Mouse (Mus musculus): Measurements from ENCODE around the gene Klf16.

Klf16 gene

GRCm38 (mm10) chr10:80575925-80576324 lies 1.2 kb downstream of the Klf16 start:
- DNase-seq (ENCODE audit: low spot score in 2 of 2), result no peak

- DNase-seq (ENCODE audit: low spot score in 2 of 2), result no peak
Measured at GRCm38 (mm10) chr10:80574896-80575295, 2.2 kb downstream of the Klf16 start.

DNA sequence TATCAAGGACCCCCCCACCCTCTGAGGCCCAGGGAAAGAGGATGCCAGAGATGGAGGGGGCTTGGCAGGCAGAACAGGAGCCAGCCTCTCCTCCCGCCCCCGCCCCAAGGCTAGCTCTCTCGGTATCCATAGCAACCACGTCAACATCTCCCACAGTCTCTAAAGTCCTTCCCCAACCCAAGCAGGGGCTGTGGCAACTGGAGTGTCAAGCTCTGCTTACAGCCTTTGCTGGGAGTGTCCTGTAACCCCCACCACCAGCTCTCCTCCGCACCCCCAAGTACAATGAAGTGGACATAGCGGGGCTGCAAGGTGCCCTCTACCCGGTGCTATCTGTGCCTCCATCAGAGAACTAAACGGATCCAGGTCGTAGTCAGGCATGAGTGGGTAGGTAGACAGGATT lies 3.2 kb downstream of the Klf16 start:
- DNase-seq (ENCODE audit: low spot score in 2 of 2), result peak in 1 of 2 experiments; percentile 58

GRCm38 (mm10) chr10:80572477-80572876 lies 4.6 kb downstream of the Klf16 start:
- DNase-seq (ENCODE audit: low spot score in 2 of 2), result no peak

- DNase-seq (ENCODE audit: low spot score in 2 of 2), result no peak
Measured at GRCm38 (mm10) chr10:80570871-80571836, 6.0 kb downstream of the Klf16 start.

GRCm38 (mm10) chr10:80570419-80570818 lies 6.7 kb downstream of the Klf16 start:
- no peak for DNase-seq (ENCODE audit: low spot score in 2 of 2)

- no peak for DNase-seq (ENCODE audit: low spot score in 2 of 2)
Measured at GRCm38 (mm10) chr10:80569664-80570066, 7.5 kb downstream of the Klf16 start.

DNA sequence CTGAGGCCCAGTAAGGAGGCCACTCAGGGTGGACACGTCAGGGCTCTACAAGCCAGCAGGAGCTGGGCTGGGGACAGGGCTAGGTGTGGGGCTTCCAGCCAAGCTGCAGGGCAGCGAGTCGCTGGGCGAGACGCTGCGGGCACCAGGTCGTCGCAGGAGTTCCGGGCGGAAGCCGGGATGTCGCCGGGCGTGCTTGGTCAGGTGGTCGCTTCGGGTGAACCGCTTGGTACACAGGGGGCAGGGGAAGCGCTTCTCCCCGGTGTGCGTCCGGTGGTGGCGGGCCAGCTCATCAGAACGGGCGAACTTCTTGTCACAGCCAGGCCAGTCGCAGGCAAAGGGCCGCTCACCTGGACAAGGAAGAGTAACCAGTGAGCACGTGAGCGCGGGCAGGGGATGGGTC lies 8.2 kb downstream of the Klf16 start:
- no peak for DNase-seq (ENCODE audit: low spot score in 2 of 2)

DNA sequence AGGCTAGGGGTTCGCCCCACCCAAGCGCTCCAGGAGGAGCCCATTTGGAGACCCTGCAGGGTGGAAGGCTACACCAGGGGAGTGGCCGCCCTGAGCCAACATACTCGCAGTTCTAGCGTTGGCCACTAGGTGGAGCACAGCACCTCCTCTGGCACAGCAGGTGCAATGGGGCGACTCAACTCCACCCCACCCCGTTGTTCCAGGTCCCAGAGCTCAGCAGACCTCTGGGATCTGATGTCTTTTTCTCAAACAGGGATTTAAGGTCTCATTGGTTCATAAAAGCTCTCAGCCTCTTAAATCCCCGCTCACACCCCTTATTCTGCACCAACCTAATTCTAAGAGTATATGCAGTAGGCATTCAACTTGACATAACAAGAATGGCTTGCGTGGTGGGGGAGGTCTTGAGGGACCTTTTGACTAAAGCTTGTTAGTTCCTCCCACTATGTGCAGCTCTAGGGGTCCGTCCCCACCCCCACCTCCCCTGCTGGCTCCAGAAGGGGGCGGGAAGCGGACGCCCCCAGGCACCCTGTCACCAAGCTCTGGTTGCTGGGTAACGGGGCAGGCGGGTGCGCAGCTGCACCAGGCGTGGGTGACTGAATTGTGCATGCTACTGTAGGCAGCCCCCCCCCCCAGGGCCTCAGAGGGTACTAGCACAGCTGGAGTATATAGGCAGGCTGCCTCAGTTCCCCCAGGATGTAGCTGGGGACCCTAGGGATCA lies 10.6 kb downstream of the Klf16 start:
- DNase-seq (ENCODE audit: low spot score in 2 of 2), result peak; percentile 75 to 91

- peak; percentile 81 to 95 for DNase-seq (ENCODE audit: low spot score in 2 of 2)
Measured at GRCm38 (mm10) chr10:80561116-80561944, 15.8 kb downstream of the Klf16 start, which contains the start of gene Rexo1. TSS of gene Rexo1 (minus strand) at chr10:80561560.

- no peak for DNase-seq (ENCODE audit: low spot score in 2 of 2)
Measured at GRCm38 (mm10) chr10:80560621-80561020, 16.5 kb downstream of the Klf16 start.

- no peak for DNase-seq (ENCODE audit: low spot score in 2 of 2)
Measured at GRCm38 (mm10) chr10:80559431-80559830, 17.7 kb downstream of the Klf16 start.

DNA sequence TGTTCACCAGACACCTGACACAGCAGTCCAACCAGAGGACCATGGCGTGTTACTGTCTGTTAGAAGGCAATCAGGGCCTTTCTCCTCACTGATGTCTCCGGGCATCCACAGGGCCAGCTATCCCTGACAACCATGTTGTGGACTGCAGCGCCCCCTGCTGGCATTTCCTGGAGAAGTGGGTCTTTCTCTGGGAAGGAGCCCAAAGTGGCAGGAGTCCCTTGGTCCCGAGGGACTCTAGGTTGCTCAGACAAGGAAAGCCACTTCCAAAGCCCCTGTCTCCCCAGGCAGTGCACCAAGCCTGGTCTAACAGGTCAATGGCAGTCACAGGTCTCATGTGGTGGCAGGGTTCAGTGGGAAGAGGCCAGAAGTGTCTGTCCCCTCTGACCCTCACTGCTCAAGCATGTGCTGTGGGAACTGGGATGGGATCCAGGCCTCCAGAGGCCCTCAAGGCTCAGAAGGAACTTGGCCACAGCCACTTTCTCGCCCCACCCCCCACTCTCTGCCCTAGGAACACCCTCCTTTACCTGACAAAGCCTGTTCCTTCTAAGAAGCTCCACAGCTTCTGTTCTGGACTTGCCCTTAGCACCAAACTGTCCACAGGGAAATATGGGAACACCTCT lies 19.7 kb downstream of the Klf16 start:
- peak in 1 of 2 experiments; percentile 77 for DNase-seq (ENCODE audit: low spot score in 2 of 2)

DNA sequence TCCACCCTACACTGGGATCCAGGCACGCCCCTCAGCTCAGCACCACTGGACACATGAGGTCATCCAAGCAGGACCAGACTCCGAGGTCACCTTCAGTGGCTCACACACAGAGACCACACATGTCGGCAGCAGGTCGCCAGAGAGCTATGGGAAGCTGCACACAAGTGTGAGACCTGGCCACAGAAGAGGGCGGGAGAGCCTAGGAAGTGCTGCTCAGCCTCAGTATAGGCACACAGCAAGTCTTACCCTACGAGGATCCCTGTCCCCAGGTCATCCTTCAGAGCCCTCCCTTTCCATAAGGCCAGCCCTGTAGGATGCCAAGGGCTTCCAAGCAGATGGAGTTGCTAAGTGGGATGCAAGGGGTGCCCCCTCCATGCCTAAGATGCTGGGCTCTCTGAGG lies 23.1 kb downstream of the Klf16 start:
- DNase-seq (ENCODE audit: low spot score in 2 of 2), result no peak

GRCm38 (mm10) chr10:80553575-80553974 lies 23.5 kb downstream of the Klf16 start:
- DNase-seq (ENCODE audit: low spot score in 2 of 2), result no peak

DNA sequence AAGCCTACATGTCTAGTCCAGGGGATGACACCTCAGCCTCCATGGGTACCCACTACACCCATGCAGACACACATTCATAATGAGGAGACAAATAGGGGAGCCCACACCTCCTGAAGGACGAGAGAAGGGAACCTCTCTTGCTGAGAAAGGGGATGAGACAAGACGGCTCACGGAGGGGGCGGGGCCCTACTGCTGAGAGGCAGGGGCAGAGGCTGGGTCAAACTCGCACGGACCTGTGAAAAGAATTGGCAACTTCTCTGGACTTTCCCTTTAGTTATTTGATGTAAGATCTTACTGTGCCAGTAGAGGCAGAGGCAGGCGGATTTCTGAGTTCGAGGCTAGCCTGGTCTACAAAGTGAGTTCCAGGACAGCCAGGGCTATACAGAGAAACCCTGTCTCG lies 24.8 kb downstream of the Klf16 start:
- DNase-seq (ENCODE audit: low spot score in 2 of 2), result no peak

DNA sequence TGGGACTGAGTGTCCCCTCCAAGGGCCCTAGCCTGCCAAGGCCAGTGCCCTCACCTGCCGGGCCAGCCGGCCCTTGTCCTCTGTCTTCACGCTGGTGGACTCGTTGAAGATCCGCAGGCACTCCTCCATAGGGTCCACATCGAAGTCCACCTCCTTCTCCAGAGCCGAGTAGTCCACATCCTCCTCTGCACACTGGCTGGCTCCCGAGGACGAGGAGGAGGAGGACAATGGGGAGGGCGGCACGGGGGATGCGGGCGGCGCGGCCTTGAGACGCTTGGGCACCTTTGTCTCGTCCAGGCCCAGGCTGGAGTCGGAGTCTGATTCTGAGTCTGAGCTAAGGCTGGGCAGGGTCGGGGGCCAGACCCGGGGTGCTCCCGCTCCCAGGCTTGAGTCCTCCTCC lies 27.8 kb downstream of the Klf16 start:
- no peak for DNase-seq (ENCODE audit: low spot score in 2 of 2)

DNA sequence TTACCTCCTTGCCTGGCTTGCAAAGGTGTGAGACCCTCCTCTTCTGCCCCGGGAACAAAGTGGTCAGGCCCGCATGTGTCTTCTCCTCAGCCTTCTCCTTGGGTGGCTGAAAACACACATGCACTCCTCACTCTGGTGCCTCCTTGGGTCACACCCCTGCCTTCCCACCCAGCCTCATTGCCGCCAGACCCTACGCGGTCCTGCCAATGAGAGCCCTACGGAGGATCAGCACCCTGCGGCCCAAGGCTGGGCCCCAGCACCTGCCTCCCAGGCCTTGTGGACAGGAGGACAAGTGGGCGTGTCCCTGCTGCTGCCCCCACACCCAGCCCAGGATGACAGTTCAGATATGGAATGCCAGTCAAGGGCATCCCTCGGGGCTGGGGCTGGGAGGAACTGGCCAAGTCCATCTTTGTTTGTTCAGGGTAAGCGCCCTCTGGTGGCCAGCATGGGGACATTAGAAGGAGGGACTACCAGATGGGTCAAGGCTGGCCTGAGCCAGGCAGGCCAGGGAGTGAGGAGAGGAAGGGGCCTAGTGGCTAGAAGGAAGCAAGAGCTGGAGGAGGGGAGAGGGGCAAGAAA lies 28.6 kb downstream of the Klf16 start:
- DNase-seq (ENCODE audit: low spot score in 2 of 2), result no peak

DNA sequence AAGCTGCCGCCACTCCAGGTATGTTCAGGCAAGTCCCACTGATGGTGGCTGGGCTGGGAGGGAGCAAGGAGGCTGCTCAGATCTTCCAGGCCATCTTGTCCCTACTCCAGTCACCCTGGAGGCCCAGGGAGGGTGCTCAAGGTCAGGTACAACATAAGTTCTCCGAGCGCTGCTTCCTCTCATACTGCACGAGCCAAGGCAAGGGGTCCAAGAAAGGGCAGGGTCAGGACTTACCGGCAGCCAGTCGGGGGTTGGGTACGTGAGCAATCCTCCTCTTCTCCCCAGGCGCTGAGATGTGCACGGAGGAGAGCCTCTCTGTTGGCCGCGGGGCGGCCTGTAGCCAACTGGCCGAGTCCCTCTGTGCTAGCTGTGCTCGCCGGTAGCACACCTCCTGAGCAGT lies 29.6 kb downstream of the Klf16 start:
- no peak for DNase-seq (ENCODE audit: low spot score in 2 of 2)

GRCm38 (mm10) chr10:80546945-80547344 lies 30.2 kb downstream of the Klf16 start:
- DNase-seq (ENCODE audit: low spot score in 2 of 2), result no peak

DNA sequence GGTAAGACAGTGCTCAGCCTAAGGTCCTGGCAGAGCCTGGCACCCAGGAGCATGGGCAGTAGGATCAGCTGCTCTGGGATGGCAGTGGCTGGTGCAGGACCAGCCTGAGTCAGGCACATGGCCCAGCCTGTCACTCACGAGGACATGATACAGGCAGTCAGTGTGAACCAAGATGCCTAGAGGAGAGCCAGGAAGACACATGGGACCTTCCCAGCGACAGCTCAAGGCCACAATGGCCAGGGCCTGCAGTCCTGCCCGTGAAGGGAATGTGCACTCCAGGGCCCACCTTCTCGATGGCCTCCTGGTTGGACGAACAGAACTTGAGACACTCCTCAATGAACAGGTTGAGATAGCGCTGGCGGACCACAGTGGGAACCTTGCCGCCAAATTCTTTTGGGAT lies 31.5 kb downstream of the Klf16 start:
- DNase-seq (ENCODE audit: low spot score in 2 of 2), result no peak
